Mouse (Mus musculus) natural killer cell, adult 2 months (primary cell): ENCODE measurements around the gene Tle3.

Source experiments
- DNase-seq, 2 experiments: peaks; one replicate each; pipeline ENCODE4 v3.0.0; 2022; ENCODE audit warnings: low spot score in 2 of 2

Gene Tle3

DNA sequence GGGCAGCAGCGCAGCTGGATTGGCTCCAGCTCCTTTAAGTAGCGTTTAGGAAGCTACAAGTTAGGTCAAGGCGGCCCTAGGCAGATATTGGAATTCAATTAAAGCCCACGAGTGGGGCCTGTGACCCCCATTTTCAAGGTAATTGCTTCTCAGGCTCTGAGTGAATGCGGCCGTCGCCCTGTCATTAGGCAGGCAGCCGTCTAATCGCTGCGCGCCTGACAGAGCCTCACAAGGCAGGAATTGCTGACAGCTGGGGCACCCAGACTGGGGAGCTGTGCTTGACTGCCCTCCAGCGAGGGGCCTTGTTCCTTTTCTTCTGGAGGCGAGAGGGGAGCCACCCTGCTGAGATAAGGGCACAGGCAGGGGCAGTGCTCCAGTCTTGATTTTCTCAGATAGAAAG lies 24.3 kb downstream of the Tle3 start:
- no peak for DNase-seq

DNA sequence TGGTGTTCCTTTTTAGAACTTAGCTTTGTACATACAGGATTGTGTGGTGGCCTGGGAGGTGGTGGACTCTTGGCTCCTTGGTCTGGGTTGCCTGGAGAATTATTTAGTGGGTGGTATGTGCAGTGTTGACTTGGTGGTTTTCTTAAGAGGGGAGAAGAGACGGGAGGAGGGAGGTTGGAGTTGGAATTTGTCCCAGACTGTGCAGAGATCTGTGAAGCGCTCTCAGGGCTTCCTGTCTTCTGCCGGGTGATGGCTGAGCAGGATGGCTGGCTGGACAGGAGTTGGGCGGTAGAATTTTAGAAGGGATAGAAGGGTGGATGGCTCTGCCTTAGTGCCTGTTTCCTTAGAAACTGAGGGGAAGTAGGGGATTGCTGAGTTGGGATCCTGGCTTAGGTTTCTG lies 25.0 kb downstream of the Tle3 start:
- DNase-seq = no peak

DNA sequence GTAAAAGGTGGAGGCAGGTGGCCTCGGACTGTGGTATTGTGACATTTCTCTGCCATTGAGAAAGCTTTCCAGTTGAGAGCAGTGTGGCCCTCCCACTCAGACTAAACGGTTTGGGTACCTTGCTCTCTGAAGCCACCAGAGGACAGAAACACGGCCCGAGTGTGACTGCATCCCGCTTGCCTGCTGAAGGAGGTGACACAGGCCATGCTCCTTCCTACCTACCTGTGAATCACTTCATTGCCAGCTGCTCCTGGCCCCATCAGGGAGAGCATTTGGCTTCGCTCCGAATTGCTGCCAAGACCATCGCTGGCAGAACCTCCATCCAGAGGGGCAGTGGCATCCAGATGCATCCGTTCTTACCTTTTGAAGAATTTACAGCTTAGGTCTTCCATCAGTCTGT lies 26.0 kb downstream of the Tle3 start:
- DNase-seq = no peak

DNA sequence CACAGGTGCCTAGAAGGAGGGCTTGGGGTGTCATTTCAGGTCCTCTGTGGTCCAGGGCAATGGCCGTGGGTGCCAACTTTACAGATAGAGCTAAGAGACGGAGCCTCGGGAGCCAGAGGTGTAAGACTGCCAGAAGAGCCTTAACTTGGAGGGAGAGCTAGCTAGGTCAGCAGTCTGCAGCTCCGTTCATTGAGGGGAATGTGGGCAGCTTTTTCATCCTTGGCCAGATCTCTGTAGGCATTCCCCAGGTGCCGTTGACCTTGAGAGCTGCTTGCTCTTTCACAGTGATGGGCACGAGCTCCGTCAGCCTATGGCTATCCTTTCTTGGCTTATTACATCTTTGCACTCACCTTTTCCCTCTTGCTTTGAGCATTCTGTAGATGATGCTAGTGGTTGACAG lies 28.0 kb downstream of the Tle3 start:
- DNase-seq = no peak

DNA sequence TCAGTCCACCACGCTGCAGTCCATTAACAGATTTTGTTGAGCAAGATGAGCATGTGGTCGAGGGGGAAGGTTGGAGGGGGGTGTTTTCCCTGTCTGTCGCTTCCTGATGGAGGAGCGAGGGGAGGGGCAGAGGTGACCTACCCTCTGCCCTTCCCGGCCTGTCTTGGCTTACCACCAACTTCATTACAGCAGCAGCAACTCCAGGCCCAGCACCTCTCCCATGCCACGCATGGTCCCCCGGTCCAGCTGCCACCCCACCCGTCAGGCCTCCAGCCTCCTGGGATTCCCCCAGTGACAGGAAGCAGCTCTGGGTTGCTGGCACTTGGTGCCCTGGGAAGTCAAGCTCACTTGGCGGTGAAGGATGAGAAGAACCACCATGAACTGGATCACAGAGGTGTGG lies 29.5 kb downstream of the Tle3 start:
- DNase-seq = no peak

DNA sequence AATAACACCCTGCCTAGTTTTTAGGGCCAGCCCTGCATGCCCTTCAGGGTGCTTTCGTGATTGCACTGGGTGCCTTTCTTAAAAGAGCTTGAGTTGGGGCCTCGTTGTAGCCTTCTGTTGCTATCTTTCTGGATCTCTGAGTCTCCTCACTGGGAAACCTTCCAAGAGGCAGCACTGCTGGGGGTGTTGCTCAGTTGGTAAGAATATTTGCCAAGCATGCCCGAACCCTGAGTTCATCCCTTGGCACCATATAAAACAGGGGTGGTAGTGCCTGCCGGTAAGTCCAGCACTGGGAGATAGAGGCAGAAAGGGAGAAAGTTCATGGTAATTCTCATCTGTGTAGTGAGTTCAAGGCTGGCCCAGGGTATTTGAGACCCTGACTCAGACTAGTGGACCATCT lies 30.1 kb downstream of the Tle3 start:
- DNase-seq = no peak

DNA sequence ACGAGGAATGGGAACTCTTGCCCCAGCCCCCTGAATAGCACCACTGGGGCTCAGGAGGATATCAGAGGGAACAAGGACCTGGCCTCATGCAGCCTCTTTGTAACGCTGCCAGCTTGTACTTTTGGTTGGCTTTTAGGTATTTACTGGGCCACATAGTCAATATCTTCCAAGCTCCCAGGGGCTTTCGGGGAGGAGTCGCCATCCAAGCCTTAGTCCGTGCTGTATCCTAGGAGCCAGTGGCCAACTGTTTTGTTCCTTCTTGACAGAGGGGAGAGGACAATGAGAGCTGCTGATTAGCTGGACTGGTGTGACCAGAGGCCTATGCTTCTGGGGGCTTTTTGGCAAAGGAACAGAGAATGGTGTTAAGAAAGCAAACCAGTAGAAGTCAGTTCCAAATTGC lies 30.6 kb downstream of the Tle3 start:
- no peak for DNase-seq

DNA sequence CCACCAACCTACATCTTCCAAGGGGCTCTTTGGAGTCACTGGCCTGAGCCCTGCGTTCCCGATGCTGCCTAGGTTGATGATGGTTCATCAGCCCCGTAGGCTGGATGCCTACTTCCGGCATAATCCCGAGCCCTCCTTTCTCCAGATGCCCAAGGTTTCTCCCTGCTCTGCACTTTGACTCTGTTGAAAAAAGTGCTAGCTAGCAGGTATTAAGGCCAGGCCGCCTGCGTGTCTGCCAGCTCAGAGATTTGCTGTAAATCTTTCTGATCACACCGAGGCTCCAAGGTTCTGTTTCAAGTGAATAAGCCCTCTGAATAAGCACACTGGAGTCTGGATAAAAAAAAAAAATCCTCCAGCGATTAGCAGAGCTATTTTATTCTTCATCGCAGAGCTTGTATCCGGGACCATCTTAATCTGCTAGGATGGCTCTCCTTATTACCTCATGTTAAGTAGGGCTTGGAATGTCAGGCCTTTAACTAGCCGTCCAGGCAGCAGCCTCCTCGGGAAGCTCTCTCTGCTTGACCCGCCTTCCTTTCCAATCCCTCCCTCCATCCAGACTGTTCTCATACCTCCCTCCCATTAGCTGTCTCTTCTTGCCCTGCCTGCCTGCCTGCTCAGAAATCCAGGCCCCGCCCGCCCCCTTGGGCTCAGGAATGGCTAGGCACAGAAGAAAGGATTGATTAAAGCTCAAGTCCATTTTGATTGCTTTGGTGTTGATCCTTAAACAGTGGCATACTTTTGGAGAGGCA lies 31.9 kb downstream of the Tle3 start:
- no peak for DNase-seq

DNA sequence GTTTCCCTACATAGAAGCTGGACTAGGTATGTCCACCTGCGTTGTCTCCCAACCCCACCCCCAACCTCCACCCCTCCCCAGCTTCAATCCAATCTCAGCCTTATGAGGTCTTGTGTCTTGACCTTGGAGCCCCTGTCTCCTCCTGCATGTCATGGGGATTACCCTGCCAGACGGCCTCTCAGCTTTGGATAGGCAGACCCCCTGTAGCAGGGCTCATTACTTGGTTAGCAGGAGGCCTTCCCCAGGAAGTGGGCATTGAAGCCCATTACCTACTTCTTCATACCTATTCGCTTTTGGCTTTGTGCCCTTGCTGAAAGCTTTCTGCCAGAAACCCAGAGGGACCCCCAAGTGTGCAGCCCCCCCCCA lies 32.4 kb downstream of the Tle3 start:
- no peak for DNase-seq

DNA sequence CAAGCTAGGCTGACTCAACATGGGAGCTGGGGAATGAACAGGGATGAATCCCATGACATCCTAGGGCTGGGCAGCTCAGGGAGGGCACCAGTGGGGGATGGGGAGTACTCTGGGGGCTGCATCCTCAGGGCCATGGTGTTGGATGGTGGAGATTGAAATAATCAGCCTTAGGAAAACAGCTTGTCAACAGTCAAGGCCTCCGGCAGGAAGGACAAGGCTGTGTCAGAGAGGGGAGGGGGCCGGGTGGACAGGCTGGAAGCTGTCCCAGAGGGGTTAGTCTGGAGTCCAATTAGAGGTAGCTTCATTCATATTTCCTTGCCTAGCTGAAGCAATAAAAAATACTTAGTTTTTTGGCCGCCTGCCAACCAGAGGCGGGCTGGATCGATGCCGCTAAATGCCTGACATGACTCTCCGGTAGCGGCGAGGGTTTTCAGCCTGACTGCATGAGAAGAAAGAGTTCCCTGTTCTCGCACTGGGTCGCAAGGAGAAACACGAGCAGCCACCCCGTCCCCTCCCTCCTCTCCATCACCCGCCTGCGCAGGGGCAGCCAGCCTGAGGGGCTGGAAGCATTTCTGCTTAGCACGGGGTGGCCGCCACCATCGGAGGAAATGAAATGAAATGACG lies 32.9 kb downstream of the Tle3 start:
- DNase-seq = no peak

DNA sequence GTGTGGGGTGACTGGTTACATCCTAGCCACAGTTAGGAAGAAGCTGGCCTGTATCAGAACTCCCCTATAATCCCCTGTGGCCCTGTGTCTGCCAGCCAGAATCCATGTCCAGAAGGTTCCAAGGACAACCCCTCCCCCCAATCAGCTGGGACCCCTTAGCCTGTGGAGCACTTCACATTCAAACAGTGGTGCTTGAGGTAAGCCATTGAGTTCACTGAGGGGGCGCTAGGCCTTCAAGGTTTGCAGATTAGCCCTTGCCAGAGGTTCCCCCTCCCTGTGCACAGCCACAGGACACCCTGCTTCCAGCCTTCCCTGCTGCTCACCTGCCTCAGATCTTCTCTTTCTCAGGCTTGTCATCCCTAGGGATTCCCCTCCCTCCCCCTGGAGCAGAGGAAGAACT lies 34.2 kb downstream of the Tle3 start:
- DNase-seq = no peak

DNA sequence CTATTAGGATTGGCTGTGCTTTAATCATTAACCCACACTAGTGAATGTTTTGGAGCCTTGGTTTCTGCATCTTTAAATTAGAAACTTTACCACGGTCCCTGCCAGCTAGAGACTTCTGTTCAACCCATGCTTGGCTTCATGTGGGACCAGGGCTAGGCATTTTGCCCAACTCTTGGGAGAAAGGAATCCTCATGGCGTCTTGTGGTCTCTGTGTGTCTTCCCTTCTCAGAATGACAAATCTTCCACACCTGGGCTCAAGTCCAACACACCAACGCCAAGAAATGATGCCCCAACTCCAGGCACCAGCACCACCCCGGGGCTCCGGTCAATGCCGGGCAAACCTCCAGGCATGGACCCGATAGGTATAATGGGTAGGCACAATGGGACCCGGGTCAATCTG lies 36.9 kb downstream of the Tle3 start:
- DNase-seq = no peak

DNA sequence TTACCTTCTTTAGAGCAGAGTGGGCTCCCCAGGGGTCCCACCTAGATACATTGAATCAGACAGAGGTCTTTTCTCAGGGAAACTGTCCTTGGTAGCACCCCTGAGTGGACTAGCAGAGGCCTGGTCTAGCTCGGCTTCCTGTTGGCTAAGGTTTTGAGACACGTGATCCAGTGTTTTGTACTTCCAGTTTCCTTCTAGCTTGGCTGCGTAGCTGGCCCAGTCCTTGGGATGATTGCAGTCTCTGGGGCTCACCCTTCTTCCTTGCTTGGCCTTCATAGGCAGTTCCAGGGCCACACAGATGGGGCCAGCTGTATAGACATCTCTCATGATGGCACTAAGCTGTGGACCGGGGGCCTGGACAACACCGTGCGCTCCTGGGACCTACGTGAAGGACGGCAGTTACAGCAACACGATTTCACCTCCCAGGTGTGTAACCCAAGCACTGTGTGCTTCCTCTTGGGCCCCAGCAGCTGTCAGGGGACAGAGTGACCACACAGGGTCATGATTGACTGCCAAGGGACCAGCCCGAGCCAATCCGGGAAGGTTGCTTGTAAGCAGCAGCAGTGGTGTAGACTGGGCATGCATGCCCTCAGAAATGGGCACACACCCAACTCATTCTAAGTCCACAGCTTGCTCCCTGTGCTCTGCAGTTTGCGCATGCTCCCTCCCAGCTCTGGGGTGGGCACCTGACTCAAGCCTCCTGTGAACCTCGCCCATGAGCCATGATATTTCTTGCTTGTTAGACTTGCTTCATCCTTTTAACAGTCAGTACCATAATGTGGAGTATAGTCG lies 41.7 kb downstream of the Tle3 start:
- no peak for DNase-seq

DNA sequence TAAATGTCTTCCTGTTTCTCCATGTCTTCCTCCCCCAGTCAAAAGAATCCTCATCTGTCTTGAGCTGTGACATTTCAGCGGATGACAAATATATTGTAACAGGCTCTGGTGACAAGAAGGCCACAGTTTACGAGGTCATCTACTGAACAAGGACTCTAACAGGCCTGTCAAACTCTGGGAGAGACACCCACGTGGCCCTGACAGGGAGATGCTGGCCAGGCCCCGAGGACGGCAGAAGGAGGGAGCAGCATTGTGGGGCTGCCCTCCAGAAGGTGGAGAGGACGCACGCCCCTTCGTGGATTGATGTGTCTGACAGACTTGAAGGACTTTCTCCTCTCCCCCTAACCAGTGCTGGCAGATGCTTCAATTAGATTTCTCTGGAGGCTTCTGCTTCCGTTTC lies 44.4 kb downstream of the Tle3 start:
- DNase-seq = no peak

DNA sequence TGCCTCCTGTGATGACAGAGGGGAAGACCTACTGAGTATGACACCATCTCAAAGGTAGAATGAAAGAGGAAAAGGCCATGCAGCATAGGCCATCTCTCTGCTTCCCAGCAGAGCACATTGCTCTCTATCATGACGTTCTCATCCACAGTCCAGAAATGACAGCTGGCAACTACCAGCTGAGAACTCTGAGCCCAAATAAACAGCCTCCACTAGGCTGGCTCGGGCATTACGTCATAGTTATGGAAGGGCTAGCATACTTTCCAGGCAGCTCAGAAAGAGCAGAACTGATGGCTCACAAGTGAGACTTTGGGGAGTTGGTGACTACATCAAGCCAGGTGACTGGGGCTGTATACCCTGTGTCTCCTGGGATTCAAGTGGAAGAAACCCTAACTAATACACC lies 49.5 kb downstream of the Tle3 start:
- DNase-seq = no peak

DNA sequence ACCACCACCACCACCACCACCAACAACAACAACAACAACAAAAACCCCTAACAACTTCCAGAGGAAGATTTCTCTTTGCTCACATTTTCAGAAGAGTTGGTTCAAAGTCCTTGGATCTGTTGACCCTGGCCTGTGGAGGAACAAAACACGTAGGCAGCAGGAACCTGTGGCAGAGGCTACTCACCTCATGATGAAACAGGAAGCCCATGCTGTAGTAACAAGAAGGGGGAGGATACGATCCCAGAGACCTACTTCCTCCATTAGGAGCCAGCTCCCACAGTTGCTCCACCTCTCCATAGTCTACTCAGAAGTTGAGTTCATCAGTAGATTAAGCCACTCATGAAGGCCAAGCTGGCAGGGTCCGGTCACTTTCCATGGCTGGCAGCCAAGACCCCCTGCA lies 52.1 kb downstream of the Tle3 start:
- no peak for DNase-seq

DNA sequence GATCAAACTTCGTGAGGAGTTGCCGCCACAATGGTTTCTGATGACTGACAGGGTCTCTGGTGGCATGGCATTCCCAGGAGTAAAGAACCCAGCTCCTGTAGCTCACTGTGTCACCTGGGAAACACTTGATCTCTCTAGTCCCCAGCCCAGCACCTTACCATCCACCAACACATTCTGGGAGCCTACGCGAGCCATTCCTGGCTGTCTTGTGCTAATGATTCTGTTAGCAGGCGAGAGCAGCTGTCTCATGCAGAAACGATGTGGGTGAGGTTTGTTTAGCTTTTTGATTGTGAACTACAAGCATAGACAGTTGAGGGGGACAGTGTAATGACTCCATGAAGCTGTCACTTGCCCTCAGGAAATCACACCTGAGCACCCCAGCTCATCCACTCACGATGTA lies 54.3 kb downstream of the Tle3 start:
- no peak for DNase-seq

DNA sequence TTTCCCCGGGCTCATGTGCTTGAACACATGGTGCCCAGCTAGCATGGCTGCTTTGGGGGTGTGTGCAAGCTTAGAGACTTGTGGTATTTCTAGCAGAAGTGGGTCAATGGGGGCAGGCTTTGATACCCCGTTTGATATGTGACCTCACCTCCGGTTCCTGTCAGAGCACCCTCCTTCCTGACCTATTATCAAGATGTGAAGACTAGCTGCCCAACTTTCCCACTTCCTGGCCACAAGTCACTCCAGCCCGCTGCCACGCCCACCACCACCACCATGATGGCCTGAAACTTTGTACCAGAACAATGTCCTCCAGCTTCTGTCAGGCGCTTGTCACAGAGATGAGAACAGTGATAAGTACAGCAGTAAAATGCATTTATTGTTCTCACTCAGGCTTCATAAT lies 54.9 kb downstream of the Tle3 start:
- peak; percentile 63 to 76 for DNase-seq

DNA sequence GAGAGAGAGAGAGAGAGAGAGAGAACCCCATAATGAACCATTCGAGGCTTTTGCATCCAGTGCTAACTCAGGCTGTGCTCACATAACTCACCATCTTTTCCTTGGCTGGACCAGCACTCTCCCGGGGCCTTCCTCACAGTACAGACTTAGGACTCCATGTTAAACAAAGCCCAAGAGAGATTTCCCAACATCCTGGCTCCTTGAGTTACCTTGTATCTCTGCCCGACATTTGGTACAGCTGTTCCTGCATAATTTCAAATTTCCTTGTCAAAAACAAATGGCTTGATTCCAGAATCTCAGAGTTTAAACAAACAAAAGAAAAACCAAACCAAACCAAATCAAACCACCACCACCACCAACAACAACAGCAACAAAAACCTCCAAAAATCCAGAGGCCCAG lies 55.7 kb downstream of the Tle3 start:
- no peak for DNase-seq

DNA sequence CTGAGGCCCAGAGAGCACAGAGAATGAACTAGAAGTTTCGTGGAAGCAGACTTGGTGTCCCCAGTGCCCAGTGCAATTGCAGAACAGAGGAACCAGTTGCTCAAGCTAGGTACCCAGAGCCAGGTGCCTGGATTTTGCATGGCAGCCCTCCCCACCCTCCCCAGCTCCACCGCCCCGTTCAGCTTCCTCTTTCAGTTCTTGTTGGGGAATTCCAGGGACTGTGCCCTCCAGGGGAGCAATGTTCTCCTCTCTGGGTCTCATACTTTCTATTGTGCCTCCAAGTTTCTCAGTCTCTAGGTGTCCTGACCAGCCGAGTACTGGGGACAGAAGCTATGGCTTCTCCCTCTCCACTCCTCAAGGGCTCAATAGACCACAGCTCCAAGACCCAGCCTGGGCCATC lies 59.7 kb downstream of the Tle3 start:
- peak in 1 of 2 experiments; percentile 56 for DNase-seq

DNA sequence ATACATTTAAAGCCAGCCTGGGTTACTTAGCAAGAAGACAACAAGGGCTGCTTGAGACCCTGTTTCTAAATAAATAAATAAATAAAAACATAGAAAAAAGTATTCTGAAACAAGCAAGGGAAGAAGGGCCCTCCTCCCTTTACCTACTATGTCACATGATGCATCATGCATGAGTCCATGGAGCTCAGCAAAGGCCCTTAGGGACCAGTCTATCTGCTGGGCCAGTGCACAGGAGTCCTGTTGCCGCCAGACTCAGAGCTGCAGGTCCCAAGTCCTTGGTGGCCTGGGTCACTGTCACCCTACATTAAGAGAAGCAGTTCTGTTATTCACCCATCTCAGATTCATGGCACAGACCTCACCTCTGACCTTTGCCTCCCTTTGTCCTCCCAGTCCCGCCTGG lies 61.0 kb downstream of the Tle3 start:
- DNase-seq = no peak

DNA sequence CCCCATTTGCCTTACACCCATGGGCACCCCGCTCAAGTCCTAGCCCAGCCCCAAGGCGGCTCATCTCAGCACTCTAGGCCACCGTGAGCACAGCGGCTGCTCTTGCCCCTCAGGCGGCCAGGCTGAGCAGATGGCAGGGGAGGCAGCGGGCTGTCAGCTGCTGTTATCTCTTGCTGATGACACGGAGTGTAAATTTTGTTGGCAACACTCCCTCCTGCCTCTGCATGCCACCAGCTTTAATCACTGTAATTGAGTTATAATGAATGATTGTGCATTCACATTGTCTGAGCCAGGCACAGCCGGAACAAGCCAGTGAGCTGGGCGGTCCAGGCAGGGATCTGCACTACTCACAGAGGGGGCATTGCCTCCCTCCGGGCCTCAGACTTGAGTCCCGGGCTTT lies 61.9 kb downstream of the Tle3 start:
- DNase-seq = no peak
